Mouse (Mus musculus) ZHBTc4 (cell line): ENCODE results near the gene Gga3.
A peak's percentile ranks its signal among the peaks of the same experiment; 100 is the strongest.

Experiments
- DNase-seq: peaks from one replicate; pipeline ENCODE4 v3.0.0-alpha.2; 2011; ENCODE audit warnings: low read depth, low spot score

Gga3 gene

GRCm38 (mm10) chr11:115630532-115631504 is 27.0 kb upstream of the Gga3 start:
- peak; percentile 84 for DNase-seq

- DNase-seq = no peak
Observed at GRCm38 (mm10) chr11:115629734-115630531, 26.1 kb upstream of the Gga3 start.

GRCm38 (mm10) chr11:115628465-115629101 is 24.7 kb upstream of the Gga3 start:
- peak; percentile 43 for DNase-seq

- DNase-seq = peak; percentile 100
Observed at GRCm38 (mm10) chr11:115627705-115628464, 24.0 kb upstream of the Gga3 start, which contains the start of gene Slc25a19. Gene Slc25a19 (minus strand): TSS chr11:115628295.

- no peak for DNase-seq
Observed at GRCm38 (mm10) chr11:115626824-115627616, 23.2 kb upstream of the Gga3 start.

- no peak for DNase-seq
Observed at GRCm38 (mm10) chr11:115625877-115626276, 22.0 kb upstream of the Gga3 start.

GRCm38 (mm10) chr11:115623487-115624070 is 19.7 kb upstream of the Gga3 start:
- DNase-seq = peak; percentile 69

GRCm38 (mm10) chr11:115619949-115620348 is 16.1 kb upstream of the Gga3 start:
- no peak for DNase-seq

GRCm38 (mm10) chr11:115618732-115619516 is 15.1 kb upstream of the Gga3 start:
- DNase-seq = no peak

- no peak for DNase-seq
Observed at GRCm38 (mm10) chr11:115618001-115618400, 14.2 kb upstream of the Gga3 start.

GRCm38 (mm10) chr11:115616893-115617292 is 13.0 kb upstream of the Gga3 start:
- peak; percentile 53 for DNase-seq

- no peak for DNase-seq
Observed at GRCm38 (mm10) chr11:115616371-115616770, 12.5 kb upstream of the Gga3 start.

GRCm38 (mm10) chr11:115615875-115616274 is 12.0 kb upstream of the Gga3 start:
- DNase-seq = peak; percentile 42

GRCm38 (mm10) chr11:115615108-115615825 is 11.4 kb upstream of the Gga3 start:
- DNase-seq = peak; percentile 91

- peak; percentile 83 for DNase-seq
Observed at GRCm38 (mm10) chr11:115614346-115615107, 10.7 kb upstream of the Gga3 start.

- DNase-seq = no peak
Observed at GRCm38 (mm10) chr11:115613138-115613945, 9.5 kb upstream of the Gga3 start.
